Mouse (Mus musculus) embryonic stem cell, embryonic (primary cell): ENCODE data around the gene Dnajb2.

Experiments
- CTCF ChIA-PET, 4 experiments: fragments of 300-600 bp in 2 of 4; fragments of 350-600 bp in 2 of 4; sonication (Branson Sonifier 250); formaldehyde crosslinking; loops; one replicate each; lab custom pipeline; 2022; ENCODE audit warnings: inconsistent platforms in 2 of 4; lab: Charles Lee
- POLR2A ChIA-PET, 4 experiments: fragments of 300-600 bp in 2 of 4; fragments of 350-600 bp in 2 of 4; sonication (Branson Sonifier 250); formaldehyde crosslinking; loops; one replicate each; lab custom pipeline; 2022; ENCODE audit warnings: antibody characterized with exemption in 4 of 4, inconsistent platforms in 1 of 4; lab: Charles Lee

Gene Dnajb2

GRCm38 (mm10) chr1:75284911-75285310, 48.7 kb downstream of the Dnajb2 start:
- ChIA-PET CTCF (no interaction called here), POLR2A (interaction anchor here in 1 of 4 experiments (1.3 kb wide), 1 partner anchor 21 kb away, joined by 3 read pairs; no protein-coding TSS in a partner anchor)

DNA sequence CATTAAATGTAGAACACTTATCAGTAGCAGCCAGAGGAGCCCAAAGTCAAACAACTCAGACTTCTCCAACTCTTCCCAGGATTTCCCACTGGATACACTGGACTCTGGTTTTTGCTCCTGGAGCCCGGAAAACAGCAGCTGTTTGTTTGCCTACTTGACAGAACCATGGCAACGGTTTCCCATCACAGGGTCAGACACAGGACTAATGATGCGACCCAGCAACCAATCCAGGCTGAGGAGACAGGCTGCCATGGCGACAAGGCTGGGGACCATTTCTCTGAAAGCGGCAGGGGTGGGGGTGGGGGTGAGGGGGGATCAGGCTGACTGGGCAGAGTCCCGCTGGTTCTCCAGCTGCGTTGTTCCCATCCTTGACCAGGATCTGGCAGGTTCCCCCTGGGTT, 53.2 kb downstream of the Dnajb2 start:
- CTCF ChIA-PET = interaction anchor here in 3 of 4 experiments (0.6 to 1.7 kb wide), 4 partner anchors 27 to 178 kb away, joined by 3 to 5 read pairs (median 4); no protein-coding TSS in a partner anchor
- POLR2A ChIA-PET = interaction anchor here in 2 of 4 experiments (0.6 to 1.8 kb wide), 3 partner anchors 20 to 109 kb away, joined by 3 to 5 read pairs (median 4); partner anchors contain the start of gene Abcb6 (in 1 of the 2)

DNA sequence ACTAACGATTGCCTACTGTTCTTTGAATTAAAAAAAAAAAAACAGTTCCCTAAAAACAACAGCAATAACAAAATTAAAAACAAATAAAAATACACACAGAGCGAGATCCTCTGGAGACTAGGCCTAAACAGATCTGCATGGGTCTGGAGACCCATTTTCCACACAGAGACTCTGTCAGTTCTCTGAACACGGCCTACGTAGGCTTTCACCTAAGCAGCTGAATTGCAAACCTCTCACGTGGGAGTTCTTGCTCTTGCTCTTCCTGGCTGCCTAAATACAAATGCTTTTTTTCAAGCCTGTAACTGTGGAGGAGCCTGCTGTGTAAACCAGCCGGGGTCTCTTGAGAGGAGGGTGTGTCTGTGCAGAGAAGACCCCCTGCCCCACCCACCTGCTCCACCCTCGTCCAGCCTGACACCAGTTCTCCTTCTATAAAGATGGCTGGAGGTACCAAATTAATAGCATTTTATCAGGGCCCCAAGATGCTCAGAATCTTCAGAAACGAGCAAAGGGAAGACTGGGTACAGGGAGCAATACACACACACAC, 53.8 kb downstream of the Dnajb2 start:
- CTCF ChIA-PET = interaction anchor here in 2 of 4 experiments (0.6 to 1.3 kb wide), 2 partner anchors 27 to 33 kb away, joined by 3 to 4 read pairs; no protein-coding TSS in a partner anchor
- POLR2A ChIA-PET = no interaction called here

DNA sequence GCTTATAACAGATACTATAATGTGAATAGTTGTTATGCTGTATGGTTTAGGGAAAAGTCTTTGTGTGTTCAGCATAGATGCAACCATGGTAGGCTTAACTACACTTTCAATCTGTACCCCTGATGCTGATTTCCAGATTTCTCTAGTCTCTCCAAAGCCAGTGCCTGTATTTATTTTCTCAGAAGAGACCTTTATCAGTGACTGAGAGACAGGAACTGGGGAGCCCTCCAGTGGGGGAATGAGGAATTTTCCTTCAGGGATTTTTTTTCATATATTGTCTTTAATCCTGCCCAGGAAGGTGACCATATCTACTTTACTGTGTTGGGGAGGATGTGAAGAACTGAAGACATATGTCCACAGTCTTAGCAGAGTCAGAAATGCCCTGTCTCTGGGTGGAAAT, 54.4 kb downstream of the Dnajb2 start:
- ChIA-PET POLR2A (no interaction called here), CTCF (no interaction called here)

- POLR2A ChIA-PET = no interaction called here
- CTCF ChIA-PET = no interaction called here
These were observed 55.1 kb downstream of the Dnajb2 start for GRCm38 (mm10) chr1:75291321-75291720.

DNA sequence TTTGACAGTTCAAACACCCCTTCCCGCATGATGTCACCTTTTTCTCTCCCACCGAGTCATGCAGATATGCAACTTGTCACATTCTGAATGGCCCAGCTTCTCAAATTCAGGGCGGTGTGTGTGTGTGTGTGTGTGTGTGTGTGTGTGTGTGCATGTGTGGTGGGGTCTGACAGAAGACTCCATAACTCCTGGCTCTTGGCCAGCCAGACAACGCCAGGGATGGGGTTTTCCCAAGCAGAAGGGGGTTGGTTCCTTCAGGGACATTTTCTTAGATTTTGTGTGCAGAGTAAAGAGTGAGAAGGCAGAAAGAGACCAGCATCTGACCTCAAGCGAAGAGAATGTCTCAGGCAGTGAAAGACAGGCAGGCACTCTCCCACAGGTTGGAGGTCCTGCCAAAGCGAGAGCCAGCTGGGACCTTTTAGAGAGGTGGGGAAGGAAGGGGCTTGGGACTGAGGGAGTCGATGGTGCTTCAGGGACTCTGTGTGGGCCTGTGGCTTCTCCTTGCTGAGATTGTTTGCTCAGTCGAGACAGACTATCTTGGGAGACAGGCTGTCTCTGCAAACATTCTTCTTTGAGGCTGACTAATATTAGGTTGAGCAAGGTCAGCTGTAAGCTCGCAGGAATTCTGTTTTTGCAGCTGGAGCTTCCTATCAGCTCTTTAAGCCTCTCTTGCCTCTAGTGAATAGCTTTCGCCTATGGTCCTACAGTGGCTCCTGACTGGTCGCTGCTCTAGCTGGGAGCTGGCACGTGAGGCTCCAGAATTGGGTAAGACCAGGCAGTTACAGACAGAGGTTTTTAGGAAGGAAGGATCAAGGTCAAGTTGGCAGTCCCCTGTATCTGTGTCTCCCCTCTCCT, 56.5 kb downstream of the Dnajb2 start:
- ChIA-PET POLR2A (interaction anchor here in 2 of 4 experiments (0.5 to 1.6 kb wide), 4 partner anchors 16 to 216 kb away, joined by 3 to 5 read pairs (median 4); no protein-coding TSS in a partner anchor), CTCF (interaction anchor here in 2 of 4 experiments (0.6 to 1.6 kb wide), 4 partner anchors 41 to 392 kb away, joined by 3 to 4 read pairs (median 4); no protein-coding TSS in a partner anchor)

DNA sequence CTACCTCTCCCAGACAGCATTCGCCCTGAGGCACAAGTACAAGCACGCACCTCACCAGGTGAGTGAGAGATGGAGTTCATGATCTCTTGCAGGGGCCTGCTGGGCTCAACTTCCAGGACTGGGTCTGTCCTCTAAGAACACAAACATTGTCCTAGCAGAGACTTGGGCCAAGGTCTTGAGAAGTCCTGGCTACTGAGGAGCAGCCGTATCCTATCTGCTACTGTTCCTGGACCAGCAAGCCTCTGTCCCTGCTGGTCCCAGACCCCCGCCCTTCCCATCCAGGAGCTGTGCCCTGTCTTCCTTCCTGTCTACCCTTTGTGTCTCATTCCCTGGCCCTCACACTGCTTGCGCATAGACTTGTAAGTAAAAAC, 57.1 kb downstream of the Dnajb2 start:
- ChIA-PET POLR2A (interaction anchor here in 2 of 4 experiments (0.5 to 1.6 kb wide), 3 partner anchors 16 to 60 kb away, joined by 3 to 5 read pairs (median 4); no protein-coding TSS in a partner anchor), CTCF (interaction anchor here in 2 of 4 experiments (0.6 to 1.6 kb wide), 5 partner anchors 42 to 392 kb away, joined by 3 to 4 read pairs (median 3); no protein-coding TSS in a partner anchor)

GRCm38 (mm10) chr1:75294294-75294693, 58.1 kb downstream of the Dnajb2 start:
- ChIA-PET POLR2A (interaction anchor here in 3 of 4 experiments (0.6 to 1.4 kb wide), 6 partner anchors 9 to 141 kb away, joined by 3 to 4 read pairs (median 3); partner anchors contain the start of genes Dnajb2 (in 1 of the 3) and Gmppa (in 1 of the 3)), CTCF (interaction anchor here in 3 of 4 experiments (0.8 to 1.3 kb wide), 6 partner anchors 34 to 173 kb away, joined by 3 to 4 read pairs (median 3); no protein-coding TSS in a partner anchor)
